Mouse (Mus musculus) kidney, adult 2 months (tissue): ENCODE data around the gene Maml2.

Source experiments
- CTCF ChIP-seq: fragments of 200-500 bp; conservative IDR thresholded peaks from 2 replicates; pipeline ENCODE4 v1.5.1; 2011; ENCODE audit warnings: low read depth, mild to moderate bottlenecking, control low read depth, low read length, moderate library complexity, mixed read lengths; ENCODE audit not compliant: insufficient read depth, insufficient read length
- POLR2A ChIP-seq: fragments of 200-500 bp; IDR thresholded peaks from one replicate; pipeline ENCODE4 v1.6.1; 2011; ENCODE audit warnings: low read depth, low read length, control low read depth

- TF ChIP-seq CTCF (no peak), POLR2A (no peak)
Observed at GRCm38 (mm10) chr9:13483199-13484068, 185.7 kb downstream of the Maml2 start.
